Mouse (Mus musculus) adrenal gland, postnatal 14 days (tissue): ENCODE measurements around the gene Epor. TPM values are rescaled to one million over a fixed set of nuclear protein-coding genes. Genes with fewer than 3 reads are reported as not detected.

Source experiments
- DNase-seq: peaks from one replicate; pipeline ENCODE4 v3.0.0; 2021; ENCODE audit warnings: mixed read lengths
- total RNA-seq: library from RNA; stranded (reverse); gene quantifications from 2 replicates; pipeline ENCODE4 v1.2.3, GENCODE M21; 2021

The Epor gene
- total RNA-seq, 1 experiment from 2014 or later, result 4.1 TPM

DNA sequence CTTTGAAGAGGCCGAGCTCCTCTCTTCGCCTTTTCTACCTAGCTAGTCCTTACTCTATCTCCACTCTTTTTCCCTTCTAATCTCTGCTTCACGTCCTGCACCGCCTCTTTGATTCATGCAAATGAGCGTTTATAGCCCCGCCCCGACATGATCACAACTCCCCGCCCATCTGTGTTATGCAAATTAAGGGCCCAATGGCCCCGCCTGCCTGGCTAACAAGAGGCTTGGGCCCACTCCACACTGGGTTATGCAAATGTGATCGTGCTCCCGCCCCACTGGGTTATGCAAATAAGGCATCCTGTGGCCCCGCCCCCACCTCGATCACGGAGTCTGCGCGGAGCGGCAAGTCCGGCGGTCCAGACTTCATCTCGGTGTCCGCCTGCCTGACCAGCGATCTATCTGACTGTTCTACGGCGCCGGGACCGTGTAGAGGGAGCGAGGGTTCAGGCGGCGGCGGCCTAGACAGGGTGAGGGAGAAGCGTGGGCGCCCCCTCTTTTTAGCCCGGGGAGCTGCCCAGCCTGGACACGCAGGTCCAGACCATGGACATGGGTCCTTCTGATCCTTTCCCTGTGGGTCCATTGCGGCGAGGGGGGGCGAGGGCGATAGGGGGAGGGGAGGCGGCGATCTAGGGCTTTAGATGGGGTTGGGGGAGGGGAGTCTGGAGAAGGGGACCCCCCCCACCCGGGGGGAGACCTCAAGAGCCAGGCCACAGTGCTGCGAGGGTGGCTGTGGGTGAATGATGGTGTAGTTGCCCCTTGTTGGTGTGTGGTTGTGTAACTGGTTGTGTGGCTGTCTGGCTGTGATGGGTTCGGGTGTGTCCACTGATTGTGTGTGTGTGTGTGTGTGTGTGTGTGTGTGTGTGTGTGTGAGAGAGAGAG lies 26.4 kb downstream of the Epor start, which contains the start of gene Plppr2:
Gene Plppr2, plus strand, starts transcription at position 342 of the 879 bp plus-strand sequence.
- peak; percentile 99 for DNase-seq

DNA sequence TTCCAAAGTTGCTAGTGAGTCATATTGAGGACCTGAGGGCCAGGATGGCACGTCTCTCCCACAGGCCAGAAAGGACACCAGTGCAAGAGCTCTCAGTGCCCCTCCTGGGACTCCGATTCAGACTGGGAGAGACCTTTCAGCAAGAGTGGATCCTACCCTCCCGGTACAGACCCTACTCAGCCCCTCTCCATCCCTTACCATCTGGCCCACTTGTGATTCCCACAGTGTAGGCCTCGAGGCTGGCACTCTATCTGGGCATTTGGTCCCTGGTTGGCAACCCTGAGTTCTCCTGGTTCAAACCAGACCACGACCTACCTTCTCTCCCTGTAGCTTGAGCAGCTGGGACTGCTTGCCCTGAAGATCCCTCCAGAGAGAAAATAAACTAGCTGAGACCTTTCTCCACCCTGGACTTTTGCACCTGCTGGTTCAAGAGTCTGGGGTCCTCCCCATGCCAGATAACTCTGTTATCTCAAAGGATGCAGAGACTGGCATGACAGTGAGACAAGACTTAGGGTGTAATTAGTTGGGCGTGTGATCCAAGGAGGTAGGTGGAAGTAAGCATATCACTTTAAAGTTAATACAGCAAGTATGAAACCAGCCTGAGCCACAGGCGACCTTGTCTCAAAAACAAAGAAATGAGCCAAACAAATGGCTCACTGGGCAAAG lies 27.7 kb downstream of the Epor start:
- DNase-seq, result no peak

DNA sequence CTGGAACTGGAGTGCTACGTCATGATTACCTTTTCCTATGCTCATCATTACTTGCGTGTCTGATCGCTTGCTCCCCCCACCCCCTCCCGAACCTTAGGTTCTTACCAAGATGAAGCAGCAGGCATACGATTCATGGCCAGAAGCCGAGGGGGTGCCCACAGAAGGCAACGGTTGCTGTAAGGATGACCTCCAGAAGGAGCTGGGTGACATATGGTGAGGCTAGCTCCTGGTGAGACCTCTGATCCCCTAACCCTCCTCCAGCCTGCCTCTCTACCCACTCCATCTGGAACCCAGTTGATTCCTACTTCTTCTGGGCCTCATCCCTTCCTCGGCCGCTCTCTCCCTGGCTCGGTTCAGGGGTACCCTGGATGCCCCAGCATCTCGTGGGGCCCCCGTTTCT lies 29.3 kb downstream of the Epor start:
- DNase-seq, result no peak

DNA sequence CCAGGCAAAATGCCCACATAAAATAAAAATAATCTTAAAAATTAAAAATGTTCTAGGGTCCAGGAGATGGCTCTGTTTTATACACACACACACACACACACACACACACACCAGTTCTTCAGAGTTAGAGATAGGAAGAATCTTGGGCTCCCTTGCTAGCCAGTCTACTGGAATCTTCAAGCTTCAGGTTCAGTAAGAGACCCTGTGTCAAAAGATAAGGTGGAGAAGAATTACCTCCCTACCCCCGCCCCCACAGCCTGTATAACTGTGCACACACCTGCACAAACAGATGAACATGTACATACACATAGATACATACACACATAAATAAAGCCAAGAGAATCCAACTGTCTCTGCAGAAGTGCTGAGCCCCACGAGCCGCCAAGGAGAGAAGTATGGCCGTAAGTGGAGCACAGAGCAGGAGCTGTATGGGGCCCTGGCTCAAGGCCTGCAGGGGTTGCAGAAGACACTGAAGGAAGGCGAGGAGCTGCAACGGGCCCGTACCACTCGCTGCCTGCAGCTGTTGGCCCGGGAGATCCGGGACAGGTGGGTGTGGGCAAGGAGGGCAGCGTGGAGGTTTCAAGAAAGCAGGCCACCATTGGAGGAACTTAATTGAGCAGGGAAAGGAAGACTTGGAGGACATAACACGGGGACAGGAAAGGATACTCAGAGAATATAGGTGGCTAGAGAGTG lies 30.7 kb downstream of the Epor start:
- DNase-seq, result no peak

DNA sequence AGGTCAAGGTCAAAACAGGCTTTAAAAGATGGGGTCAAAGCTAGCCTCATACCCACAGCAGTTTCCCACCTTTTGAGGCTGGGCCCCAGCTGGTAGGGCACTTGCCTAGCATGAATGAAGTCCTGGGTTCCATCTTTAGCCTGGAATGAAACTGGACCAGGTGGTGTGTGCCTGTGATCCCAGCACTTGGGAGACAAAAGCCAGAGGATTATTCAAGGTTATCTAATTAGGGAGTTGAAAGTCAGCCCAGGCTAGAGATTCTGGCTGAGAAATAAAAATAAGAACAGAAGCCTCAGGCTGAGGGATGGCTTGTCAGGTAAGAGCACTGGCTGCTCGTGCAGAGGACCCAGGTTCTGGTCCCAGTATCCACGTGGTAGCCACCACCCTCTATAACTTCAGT lies 31.3 kb downstream of the Epor start:
- DNase-seq, result no peak

DNA sequence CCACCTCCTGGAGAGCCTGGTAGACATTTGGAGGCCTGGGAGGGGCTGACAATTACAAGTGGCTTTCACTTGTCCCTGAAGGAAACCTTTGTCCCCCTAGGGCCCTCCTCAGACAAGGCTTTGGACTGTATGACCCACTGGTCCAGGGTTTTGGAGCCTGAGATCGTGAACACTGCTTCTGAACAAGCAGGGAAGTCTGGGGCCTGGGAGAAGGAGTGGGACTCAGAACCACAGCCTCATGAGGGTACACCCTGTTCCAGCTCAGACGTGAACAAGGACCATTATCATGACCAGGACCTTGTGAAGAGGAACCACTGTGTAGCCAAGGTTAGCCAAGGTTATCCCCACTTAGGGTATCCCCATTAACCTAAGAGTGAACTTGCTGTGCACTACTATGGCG lies 34.1 kb downstream of the Epor start:
- no peak for DNase-seq

DNA sequence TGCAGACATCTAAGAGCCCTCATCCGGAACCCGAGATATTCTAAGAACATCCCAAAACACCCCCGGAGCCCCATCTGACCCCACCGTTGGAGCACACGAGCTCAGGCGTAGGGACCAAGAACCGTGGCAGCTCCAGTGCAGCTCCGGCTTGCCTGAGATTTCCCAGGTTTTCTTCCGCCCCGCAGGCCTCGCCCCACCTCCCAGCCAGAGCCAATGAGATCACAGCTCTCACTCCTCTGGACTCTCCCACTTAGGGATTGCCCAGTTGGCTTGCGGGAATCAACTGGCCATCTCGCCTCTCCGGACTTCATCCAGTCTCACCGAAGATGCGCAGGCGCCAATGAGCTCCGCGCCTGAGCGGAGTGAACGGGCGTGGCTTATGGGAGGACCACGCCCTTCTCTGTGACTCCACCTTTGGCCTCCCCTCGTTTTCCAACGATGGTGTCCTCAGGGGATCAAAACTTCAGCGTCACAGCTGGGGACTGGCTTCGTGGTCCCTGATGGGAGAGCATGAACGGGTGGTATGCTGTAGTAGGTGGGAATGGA lies 36.0 kb downstream of the Epor start, which contains the start of the genes Ccdc159 and Tmem205:
Gene Ccdc159, plus strand, starts transcription at position 264 of the 546 bp plus-strand sequence.
Gene Tmem205, minus strand, starts transcription at position 349 of the 546 bp plus-strand sequence.
- DNase-seq, result peak; percentile 96

DNA sequence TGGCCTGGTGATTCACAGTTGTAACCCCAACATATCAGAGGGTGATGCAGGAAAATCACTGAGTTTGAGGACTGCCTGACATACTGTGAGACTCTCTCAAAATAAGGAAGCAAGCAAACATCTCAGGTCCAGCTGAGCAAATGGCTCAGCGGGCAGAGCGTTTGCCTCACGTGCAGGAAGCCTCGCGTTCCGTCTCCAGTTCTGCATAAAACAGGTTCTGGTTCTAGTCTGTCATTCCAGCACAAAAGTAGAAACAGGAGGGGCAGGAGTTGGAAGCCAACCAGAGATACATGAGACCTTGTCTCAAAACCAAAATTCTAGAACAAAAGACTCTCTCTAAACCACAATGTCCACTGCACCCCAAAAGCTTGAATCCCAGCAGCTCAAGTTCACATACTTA lies 36.5 kb downstream of the Epor start:
- DNase-seq, result no peak

DNA sequence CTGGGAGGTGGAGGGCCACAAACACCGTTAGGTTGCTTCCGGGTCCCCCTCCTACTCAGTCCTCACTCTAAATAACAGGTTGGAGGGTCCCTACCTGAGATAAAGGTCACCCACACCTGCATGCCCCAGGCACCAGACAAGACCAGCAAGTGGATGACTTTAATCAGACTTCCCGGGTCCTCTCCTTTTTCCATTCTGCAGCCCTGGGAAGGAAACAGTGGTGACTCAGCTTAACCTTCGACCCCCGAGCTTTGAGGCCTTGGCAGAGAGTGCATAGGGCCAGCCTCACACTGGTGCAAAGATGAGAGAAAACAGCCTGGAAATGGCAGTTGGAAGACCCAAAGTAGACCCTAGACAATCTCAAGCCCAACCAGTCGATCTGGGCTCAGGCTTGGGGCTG lies 37.2 kb downstream of the Epor start:
- peak; percentile 74 for DNase-seq

DNA sequence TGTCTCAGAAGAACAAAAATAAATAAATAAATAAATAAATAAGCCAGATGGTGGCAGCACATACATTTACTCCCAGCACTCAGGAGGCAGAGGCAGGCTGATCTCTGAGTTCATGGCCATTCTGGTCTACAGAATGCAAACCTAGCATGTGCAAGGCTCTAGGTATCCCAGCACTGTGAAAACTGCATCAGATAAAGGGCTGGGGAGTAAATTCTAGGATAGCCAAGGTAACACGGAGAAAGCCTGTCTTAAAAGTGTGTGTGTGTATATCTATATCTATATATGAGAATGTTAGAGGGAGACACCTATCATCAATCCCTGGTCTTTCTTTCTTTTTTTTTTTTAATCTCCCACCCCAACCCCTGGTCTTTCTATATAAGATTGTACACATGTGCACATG lies 37.8 kb downstream of the Epor start:
- DNase-seq, result no peak

DNA sequence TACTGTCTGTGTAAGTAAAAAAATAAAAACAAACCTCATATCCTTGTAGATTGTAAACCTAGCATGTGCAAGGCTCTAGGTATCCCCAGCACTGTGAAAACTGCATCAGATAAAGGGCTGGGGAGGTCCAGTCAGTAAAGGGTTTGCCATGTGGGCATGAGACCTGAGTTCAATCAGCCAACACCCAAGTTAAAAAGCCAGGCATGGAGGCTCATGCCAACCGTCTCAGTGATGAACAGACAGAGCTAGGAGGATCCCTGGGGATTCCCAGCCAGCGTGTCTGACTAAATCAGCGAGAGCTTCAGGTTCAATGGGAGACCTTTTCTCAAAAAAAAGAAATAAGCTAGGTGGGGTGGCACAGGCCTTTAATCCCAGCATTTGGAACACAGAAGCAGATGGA lies 38.3 kb downstream of the Epor start:
- DNase-seq, result no peak

DNA sequence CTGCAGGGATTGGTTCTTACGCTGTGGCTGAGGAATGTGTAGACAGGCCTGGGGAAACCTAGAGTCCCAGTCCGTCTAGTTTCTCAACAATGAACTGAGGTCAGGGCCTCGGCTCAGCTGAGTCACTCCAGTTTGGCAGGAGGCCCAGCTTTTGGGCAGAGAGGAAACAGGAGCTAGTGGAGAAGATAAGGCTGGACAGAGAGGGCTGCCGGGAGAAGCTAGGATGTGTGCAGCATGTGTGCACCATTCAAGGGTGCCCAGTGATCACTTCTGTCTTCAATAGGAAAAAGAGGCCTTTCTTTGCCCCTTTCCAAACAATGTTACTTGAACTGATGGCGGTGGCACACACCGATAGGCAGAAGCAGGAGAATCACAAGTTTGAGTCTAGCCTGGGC lies 39.2 kb downstream of the Epor start:
- peak; percentile 97 for DNase-seq

DNA sequence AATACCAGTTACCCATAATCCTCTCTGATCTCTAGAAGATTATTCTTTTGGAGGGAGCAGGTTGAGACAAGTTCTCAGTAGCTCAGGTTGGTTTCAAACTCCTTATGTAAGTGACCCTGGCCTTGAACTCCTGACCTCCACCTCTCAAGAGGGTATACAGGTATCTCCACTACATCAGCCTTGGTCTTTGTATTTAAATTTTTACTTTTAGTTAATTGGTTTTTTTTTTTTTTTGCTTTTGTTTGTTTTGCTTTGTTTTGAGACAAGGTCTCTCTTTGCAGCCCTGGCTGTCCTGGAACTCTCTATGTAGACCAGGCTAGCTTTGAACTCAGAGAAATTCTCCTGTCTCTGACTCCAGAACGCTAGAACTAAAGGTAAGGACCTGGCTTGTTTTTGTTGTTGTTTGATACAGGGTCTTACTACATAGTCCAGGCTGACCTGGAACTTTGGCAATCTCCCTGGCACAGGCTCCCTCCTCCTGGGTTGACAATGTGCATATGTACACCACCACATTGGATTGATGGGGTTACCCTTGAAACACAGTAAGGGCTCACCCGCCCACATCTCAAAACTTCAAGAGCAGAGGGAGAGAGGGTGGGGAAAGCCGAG lies 39.7 kb downstream of the Epor start:
- no peak for DNase-seq

DNA sequence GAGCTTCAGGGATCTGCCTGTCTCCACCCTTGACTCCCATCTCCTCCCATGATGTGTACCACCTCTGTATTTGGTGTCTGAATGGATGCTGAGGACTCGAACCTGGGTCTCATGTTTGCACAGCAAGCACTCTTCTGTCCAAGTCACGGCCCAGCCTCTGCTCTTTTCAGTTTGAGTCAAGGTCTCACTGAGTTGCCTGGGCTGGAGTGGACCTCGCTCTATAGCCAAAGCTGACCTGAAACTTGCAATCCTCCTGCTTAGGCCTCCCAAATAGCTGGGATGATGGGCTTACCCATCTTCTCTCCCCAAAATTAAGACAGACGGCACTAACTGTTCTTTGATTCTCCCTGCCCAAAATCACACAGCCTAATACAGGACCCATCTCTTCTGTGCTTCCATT lies 40.3 kb downstream of the Epor start:
- DNase-seq, result no peak

DNA sequence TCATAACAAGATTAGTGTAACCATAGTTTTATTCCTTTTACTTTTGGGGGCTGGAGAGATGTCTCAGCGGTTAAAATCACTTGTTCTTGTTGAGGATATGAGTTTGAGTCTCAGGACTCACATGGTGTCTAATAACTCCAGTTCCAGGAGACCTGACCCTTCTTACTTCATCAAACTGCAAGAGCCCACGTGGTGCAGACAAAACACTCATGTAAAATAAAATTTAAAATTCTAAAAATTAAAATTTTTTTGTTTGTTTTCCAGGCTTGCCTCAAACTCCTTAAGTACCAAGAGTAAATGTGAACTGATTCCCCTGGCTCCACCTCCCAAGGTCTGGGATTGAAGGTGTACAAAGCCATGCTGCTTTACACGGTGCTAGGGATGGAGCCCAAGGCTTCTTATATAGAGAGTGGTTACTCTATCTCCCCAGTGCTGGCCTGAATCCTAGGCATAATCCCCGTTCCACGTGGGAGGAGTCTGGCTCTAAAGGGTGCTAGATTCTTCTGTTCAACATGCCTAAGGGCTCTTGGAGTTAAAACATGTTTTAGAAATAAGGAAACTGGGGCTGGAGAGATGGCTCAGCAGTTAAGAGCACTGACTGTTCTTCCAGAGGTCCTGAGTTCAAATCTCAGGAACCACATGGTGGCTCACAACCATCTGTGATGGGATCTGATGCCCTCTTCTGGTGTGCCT lies 44.5 kb downstream of the Epor start:
- no peak for DNase-seq

DNA sequence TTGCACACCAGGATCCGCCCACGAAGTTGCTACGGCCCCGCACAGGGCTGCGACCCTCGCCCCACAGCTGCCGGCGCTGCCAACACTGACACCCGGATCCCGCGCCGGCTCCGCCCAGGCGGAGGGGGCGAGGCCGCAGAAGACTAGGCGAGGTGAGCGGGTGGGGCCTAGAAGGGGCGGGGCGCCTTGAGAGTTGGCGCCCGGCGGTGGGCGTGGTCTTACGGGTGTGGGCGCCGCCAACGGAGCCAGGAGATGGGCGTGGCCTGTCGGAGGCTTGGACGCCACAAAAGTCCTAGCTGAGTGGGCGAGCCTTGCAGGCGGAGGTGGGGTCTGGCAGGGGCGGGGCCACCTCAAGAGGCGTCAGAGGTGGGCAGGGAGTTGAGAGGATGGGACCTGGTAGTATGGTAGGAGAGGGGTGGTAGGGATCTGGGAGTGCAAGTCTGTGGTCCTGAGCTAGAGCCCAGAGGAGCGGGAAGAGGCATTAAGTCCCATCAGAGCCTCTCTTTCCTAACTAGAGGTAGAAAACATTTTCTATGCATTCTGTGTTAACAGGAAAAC lies 45.2 kb downstream of the Epor start, which contains the start of gene Rab3d:
Gene Rab3d, minus strand, starts transcription at position 158 of the 558 bp plus-strand sequence.
- DNase-seq, result peak; percentile 98

DNA sequence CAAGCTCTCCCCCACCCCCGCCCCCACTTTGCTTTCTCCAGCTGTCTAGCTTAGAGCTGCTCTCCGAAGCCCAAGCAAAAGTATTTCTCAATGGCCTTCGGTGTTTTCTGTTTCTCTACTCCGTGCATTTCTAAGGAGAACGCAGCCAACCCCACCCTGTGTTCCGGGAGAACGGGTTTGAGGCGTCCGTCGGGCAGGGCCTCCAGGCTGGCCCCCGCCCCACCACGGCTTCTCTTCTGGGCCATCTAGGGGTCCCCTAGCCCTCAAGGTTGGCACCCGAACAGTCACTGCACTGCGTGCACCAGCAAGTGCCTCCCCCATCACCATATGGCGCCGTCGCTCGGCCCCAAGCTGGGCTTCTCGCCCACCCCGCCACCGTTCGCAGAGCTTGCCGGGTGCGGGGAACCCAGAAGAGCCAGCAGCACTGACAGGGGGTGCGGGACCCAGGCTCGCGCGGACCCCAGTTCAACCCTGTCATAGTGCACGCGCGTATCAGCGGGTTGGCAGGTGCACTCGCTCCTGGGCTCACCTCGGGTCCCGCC lies 45.7 kb downstream of the Epor start:
- no peak for DNase-seq

DNA sequence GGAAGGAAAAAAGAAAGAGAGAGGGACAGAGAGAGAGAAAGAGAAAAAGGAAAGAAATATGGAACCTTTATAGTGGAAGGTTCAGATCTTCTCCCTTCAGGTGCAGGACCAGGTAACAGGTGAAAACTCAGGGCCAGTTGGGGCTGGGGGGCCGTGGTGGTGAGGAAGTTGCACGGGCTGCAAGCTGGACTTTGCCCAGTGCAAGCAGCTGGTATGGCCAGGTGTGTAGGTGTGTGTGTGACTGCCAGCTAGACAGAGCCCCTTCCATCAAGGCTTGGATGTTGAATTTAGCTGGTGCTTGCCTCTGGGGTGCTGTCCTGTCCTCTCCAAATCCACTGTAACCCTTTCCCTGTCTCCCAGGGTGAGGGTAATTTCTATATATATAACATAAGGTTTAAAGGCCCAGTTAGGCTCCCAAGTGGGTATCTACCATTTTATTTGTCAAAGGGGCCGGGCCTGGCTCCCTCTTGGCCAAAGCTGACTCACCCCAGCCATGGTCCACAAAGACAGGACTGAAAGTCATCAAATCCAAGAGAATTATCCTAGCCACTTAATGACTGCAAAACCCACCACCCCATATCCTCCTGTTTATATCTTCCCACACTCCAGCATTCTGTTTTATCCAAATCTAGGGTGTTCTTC lies 46.3 kb downstream of the Epor start:
- no peak for DNase-seq

DNA sequence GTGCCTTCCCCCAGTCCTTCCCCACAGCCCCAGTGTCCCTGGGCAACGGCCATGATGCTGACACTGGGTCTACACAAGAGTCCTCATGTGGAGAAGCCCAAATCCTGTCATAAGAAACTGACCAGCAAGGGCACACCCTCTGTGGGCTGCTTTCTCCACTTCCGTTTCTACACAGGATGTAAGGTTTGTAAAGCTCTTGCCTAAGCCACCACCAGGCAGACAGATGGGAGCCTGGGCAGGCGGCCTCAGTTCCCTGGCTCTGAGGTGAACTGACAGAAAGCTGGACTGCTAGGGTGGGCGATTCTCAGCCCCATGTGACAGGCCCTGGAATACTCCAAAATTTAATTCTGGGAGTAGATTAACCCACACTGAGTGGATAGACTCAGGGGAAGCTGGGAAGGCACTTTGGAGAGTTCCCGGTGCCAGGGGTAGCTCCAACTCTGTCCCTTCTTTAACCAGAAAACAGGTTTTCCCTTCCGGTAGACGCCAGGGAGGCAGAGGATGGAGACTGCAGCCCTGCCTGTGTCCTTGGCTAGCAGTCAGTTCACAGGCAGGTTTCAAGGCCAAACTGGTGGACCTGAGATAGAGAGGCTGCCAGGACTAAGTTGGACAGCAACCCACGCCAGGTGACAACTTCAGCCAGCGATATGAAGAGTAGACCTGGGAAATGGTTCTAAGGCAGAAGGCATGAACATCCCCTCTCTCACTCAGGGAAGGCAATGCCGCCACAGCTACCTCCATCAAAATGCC lies 53.7 kb downstream of the Epor start:
- DNase-seq, result no peak
